Mouse (Mus musculus) lung, postnatal 36 days (tissue): ENCODE measurements at regions not wholly inside any gene's neighbourhood (a gene's known extent, or its start where the extent isn't known, plus 50 kb on each side); places are given as distances from the start of the nearest gene placed in this dataset.
"Not testable (repeated sequence)": the region's sequence is repeated elsewhere in the genome, so short reads cannot be mapped to it uniquely, and the experiment has no call there.

Experiments used
- DNase-seq: peaks from one replicate; pipeline ENCODE4 v3.0.0; 2022; ENCODE audit warnings: mixed read lengths

DNA sequence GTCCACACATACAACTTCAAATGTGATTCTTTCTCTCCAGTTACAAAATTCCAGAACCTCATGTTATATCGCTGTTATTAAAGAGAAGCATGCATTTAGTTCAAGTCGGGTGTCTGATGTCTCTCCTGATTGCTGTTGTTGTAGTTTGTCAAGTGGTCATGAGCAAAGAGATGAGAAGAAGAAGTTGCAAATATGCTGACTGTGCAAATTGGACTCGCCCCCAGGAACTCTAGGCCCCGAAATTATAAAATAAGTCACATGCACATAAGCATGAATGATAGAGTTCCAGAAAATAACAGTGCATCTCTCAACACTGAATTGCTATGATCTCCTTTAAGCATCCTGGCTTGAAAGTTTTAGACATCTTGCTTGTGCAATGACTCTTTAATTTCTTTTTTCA is 53.3 kb downstream of the Kif2b start:
- DNase-seq: no peak

DNA sequence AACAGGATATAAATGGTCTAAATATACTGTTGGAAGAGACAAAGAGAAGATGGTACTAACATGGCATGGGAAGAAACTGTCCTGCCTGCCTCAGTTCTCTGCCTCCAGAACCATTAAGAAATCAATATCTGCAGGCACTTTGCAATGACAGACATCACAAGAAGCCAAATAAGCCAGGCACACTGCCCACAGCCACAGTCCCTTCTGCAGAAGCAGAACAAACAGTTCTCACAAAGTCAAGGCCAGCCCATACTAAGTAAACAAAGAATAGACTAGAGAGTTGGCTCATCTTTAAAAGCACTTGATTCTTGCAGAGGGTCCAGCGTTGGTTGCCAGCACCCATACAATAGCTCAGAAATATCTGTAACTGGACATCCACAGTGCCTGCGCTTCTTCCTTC is 98.1 kb downstream of the Kif2b start:
- no peak for DNase-seq

DNA sequence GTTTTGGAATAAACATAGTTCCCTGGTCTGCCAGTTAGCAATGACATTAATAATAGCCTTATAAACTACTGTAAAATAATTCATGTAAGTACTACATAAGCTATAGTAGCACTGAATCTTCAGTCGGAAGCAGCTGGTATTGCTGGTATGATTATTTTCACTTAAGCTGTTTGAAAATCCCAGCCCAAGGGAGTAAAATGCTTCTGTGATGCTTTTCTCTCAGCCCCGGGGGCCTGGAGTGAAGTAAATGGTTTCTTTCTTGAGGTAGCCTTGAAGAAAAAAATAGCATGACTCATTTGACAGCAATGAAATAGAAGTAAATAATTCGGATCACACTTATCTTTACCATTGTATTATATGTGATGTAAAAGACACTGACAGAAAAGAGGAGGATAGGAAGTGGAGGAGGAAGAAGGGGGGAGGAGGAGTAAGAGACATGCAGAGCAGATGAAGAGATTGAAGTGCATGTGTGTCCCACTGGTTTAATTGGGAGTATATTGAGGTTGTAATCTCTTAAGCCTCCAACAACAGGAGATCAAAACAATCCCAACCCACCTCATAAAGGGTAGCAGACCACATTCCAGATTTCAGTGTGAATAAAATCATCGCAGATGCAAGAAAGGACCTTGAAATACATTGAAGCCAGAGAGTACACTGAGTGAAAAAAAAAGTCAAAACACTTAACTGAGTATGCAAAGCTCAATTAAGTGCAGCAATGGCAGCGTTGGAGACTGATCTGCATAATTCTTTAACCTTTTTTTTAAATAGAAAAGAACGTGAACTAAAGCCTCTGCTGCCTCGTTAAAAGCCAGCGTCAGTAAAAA is 113.6 kb downstream of the Kif2b start:
- no peak for DNase-seq

DNA sequence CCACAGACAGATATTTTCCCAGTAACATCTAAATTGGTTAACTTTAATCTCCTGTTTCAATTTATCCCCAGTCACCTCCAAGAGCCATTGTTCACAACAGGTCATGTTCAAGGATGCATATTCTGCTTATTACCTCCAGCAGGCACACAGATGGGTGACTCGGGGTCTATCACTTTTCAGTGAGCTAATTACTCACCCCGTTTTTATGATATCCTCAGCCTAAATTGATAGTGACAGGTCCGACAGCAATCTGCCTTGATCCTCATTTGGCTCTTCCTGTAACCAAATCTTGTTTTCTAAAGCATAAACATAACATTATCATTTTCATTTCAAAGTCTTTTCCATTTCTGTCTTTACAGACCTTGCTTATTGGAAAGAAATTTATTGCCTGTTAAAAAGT is 115.4 kb downstream of the Kif2b start:
- DNase-seq: no peak

DNA sequence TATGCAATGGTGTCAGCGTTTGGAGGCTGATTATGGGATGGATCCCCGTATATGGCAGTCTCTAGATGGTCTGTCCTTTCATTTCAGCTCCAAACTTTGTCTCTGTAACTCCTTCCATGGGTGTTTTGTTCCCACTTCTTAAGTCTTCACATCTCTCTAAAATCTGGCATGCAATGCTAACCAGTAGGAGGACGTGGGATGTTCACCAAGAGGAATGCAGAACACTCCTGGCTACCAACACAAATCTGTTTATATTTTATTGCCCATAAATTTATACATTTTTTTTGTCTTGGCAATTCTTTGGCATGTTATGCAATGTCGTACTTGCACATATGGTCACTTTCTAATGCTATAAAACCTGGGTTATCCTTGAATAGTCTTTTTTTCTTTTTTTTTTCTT is 135.0 kb downstream of the Kif2b start:
- DNase-seq: no peak

DNA sequence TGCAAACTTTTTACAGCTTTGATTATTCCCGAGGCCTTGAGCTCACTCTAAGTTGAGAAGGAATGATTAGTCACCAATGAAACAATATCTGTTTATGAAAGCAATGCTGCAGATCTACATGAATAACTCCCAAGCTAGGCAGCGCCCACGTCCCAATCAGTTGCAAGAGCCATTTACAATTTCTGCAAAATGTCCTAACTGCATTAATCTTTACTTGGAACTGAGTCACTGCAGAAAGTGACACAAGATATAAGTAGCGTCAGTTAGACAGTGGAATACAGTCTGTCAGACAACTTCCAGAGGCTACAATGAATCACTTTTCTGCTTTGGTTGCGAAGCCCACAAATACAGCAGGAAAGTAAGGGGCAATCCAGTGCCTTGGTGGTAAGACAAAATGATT is 145.2 kb downstream of the Kif2b start:
- no peak for DNase-seq

DNA sequence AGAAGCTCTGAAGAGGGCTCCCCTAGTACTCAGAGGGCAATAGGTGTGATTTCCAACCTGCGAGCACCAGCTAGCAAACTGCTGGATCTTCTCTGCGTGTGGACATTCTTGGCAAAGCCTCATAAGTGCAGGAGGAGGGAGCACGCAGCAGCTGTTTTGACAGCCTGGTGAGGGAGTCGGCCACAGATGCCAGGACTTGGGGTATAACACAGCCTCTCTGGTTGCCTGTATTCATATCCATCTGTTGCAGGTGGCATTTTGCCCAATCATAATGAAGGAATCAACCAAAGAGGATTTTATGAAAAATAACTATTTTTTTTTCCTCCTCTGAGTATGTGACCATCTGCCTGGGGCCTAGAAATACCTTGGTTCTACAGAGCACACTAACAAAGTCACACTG is 150.6 kb downstream of the Kif2b start:
- no peak for DNase-seq

DNA sequence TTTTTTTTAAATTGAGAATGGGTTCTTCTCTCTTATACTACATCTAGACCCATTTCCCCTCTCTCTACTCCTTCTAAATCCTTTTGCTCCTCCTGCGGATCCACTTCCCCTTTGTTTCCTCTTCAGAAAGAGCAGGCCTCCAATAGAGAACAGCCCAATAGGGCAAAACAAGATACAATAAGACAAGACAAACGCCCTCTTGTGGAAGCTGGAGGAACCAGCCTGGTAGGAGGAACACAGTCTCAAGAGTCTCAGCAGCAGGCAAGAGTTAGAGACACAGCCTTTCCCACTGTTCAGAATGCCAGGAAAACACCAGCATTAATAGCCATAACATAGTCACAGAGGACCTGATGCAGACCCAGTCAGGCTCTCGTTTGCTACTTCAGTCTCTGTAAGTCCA is 190.2 kb downstream of the Kif2b start:
- DNase-seq: no peak

DNA sequence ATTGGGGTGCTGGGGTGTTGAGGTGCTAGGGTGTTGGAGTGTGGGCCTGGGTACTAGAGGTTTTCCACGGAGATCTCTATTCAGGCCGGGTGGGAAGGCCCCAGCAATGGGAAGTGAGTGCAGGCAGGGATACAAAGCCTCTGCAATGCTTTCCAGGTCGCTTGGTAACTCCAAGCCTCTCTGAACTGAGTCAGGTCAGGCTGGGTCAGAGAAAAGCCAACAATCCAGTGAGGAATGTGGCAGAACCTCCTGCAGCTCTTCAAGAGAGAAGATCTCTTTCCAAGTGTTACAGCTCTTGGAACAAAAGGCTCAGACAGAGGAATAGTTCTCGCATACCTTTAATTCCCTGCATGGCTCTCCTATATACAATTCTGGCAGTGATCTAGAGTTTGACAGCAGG is 220.3 kb downstream of the Kif2b start:
- peak; percentile 9 for DNase-seq

DNA sequence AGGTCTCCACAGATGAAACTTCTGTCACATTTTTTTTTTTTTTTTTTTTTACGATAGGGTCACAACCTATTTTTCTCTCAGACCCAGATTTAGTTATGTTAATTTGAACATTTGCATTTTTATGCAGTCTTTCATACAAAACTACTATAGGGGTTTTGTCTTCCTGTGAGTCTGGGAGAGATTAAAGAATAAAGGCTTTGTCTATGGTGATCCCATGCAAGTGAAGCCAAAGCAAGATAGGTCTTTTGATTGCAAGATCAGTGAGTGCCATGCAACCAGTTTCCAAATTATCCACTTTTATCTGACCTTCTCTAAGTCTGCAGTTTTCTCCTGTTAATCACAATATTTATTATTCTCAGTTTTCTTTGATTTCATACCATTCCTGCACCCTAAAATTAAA is 234.7 kb downstream of the Kif2b start:
- DNase-seq: no peak

DNA sequence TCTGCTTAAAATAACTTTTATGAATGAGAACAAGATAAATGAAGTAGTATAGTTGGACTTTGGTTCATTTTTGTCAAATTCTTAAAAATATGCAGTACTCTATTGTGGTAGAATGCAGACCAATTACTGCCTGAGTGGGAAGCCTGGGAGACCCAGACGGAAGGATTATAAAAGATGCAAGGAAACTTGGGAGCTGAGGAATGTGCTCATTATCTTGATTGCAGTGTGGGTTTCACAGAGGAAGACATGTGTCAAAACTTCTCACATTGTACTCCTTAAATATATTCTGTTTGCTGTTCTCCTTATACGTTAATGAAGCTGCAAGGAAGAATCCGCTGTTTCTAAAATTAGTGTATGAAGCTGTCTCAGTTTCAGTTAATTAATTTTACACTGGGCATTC is 244.3 kb downstream of the Kif2b start:
- no peak for DNase-seq

DNA sequence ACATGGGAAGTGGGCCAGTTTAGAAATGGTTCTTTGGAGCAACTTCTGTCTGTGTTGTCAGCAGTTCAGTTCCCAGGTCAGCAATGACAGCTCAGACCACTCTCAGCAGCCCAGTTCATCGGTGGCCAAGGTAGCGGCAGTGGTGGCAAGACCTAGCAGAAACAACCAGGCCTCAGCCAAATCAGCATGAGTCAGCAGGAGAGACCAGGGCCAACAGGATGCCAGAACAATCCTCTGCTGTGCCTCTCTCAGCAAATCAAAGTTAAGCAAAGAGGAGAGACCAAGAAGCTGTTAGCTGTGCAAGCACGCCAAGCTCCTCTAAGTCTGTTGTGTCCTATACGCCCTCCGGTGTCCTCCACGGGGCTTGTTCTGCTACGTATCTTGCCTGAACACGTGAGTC is 249.8 kb downstream of the Kif2b start:
- DNase-seq: no peak

DNA sequence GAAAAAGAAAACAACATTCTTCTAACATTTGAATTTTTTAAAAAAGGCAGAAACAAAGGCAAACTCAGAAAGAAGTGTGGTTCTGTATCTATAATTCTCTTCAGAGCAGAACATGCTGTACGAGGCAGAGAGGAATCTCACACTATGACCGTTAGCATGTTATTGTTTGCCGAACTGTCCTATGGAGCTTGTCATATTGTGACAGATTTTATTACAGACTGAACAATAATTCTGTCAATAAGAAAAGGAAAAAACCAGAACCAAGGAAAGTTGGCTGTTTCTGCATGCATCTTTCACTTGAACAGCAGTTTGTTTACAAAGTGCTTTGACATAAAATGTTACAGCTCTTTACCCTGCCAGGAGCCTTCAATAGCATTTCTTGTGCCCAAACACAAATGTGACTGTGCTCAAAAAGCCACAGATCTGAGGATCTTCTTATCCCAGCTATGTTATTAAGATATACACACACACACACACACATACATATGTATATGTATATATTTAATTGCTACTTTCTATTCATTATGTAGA is 267.1 kb downstream of the Kif2b start:
- no peak for DNase-seq

DNA sequence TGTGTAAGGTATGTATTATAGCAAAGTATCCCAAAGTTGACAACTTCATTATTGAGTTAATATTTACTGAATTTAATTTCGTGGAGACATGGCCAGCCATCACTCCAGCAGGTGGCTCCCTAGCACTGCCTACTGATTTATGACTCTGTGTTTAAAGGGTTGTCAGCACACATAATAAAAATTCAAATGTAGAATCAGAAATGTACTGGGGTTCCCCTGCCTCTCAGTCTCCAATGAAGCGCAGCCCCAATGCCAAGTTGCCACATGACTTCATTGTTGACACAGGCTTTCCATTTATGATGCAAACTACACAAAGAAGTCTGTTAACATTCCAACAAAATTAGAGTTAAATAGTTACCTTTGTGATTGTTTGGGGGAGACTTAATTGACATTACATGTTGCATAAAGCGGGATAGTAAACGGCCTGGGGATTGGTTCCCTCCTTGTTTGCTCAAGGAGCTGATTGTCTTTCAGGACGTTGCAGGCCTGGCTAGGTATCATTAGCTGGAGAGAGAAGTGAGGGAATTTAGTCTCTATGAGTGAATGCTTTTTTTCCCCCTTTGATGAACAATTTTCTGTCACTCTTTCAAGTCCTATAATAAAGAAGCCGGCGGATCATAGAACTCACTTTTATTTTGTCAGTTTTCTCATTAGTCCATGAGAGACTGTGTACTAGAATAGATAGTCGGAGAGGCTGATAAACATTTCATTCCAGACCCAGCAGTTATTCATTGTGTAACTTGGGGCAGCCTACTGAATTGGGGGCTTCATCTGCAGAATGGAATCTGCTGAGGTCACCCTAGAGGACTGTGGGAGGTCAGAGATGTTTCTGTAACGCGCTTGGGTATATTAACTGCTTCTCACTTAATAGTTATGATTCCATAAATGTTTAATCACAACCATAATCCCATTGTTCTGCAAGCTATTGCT is 287.9 kb downstream of the Kif2b start:
- DNase-seq: peak; percentile 9

DNA sequence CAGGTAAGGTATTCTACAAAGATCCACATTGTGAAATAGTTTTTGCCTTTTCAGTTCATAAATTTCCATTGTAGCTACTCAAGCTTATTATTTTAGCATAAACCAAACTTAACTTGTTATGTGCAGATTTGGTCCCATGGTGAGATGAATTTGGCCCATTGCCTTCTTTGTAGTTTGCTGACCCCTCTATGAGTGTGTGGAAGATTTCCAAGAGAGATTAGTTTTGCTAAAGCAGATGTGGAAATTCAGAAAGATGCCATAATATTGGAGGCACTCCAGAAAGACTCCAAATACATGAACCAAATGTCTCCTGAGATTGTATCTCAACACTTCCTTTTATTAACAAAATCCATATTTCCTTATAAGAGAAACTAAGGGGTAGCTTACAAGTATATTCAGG is 291.0 kb downstream of the Kif2b start:
- no peak for DNase-seq

DNA sequence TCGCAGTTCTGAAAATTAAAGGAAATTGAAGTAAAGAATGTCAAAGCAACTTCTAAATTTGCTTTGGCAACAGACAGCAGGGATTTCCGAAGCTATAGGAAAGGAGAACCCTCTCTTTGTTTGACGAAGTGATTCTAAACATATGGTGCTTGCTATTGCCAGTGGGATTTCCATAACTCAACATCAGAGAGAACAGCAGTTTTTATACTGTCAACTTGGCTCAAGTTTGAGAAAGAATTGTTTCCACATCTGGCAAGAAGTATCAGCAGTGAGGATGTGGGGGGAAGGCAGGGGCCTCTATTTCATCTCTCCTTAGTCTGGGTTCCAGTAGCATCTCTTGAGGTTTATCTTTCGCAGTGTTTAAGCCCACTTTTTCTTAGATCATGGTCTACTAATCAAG is 315.1 kb downstream of the Kif2b start:
- no peak for DNase-seq

DNA sequence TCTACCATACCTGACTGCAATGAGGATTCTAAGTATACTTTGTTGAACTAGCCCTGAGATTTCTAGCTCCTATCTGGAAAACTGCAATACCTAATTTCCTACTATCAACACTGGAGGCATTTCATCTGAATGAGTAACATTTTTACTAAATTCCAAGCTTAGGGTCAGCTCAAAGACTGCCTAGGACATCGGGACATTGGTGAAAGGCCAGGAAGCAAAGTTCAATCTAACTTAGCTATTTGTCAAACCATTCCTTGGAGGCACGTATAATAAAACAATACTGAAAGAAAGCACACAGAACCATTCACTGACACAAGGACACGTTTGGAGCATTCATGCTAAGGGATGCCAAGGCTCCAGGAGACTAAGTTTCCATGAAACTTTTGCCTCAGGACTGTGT is 335.3 kb downstream of the Kif2b start:
- not testable (repeated sequence) for DNase-seq

DNA sequence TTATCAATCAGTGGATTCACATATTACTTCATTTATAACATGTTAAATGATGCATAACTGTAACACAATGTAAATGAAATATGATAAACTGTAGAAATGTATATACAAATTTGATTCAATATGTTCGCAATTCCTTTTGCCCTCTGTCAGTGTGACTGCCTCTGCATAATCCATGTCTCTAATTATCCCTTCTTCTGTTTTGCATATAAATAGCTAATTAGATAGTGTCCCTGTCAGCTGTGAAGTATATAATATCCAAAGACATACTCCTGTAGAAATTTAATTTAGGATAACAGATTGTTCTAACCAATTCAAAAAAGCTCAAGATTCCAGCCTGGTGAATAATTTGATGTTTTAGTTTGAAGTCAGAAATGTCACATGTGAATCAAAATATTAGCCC is 361.2 kb downstream of the Kif2b start:
- no peak for DNase-seq

DNA sequence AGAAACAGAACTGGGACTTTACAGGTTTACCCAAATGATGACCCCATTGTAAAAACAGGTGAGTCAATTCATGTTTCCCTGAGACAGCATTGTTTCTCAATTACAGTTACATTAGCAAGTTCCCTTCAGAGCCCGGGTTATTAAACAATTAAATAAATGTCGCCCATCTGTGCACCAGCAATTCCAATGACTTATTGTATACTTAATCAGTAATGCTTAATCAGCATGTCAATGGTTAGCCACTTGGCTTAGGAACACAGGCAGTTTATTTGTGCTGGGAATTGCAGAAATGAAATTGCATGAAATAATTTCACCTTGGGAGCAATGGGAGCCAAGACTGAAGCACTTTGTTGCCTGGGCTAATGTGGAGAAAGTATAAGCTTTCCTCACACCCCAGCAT is 364.3 kb downstream of the Kif2b start:
- no peak for DNase-seq

DNA sequence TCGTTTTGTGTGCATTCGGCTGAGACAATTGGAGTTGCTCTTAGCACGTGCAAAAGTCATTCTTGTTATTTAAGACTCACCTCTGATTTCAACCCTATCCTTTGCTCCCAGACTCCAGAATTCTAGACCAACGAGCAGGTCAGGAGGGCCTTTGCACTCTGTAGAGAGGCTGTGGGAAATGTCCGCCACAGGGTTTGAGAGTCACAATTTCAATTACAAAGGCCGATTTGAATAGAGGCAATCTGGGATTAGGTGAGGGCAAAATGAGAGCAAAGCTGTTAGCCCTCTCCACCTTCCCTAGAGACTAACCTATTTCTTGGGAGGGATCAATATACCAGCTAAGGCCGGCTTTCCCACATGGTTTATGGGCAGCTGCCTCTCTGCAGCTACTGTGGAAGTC is 370.9 kb downstream of the Kif2b start:
- DNase-seq: no peak

DNA sequence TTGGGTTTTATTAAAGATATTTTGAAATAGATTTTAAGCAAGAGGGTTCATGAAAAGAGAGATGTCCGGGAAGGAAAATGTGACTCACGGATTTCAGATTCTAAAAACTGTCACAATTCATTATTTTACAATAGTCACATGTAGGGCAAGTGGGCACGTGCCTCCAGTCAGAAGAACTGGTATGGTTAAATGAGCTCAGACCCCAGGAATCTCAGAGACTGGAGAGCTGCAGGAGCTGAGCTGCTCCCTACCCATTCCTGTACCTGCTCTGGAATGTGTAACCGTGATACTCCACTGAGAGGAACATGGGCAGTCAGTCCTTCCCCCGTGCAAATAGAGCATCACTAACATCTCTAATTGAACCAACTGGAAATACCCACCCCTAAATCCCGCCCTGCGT is 372.9 kb downstream of the Kif2b start:
- no peak for DNase-seq

DNA sequence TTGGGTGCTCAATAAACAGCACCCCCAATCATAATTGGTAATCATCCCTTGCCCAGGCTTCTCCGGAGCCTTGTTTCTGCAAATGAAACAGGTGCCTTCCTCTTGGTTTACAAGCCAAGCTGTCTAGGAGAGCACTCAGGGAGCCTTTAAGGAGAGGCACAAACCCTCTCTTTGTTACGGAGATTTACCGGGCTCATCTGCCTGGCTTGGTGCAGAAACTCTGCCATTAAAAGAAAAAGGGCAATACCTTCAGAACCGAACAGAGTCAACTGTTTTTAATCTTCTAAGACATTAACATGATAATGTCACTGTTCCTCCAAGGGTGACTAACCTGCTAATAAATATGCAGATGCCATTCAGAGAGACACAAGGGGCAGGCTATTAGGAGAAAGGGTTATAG is 380.5 kb downstream of the Kif2b start:
- no peak for DNase-seq

DNA sequence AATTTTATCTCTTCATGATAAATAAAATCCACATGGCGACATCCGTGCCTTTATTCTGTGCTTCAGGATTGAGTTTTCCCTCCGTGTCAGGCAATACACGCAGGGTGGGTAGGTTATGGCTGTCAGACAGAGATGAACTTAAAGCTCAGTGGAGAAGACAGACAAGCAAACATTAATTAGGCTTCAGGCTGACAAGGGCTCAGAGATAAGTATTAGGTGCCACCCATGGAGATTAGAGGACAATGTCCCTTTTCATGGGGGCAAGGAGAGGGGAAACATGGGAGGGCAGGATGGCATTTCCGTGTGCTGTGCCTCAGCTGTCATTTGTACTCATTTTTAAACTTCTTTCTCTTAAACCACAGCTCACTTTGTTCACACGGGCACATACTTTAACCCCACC is 381.0 kb downstream of the Kif2b start:
- no peak for DNase-seq

DNA sequence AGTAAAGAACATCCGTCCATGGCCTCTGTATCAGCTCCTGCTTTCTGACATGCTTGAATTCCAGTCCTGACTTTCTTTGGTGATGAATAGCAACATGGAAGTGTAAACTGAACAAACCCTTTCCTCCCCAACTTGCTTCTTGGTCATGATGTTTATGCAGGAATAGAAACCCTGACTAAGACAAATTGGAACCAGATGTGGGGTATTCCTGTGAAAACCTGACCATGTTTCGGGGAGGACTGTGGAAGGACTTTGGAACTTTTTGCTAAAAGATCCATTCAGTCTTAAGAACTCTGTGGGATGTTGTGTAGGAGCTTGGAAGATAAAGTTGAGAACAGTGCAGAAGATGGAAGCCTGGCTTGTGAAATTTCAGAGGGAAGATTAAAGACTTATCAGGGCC is 410.0 kb downstream of the Kif2b start:
- not testable (repeated sequence) for DNase-seq
